Mouse (Mus musculus) CH12.LX (cell line): ENCODE measurements around the gene C1d. TPM values are rescaled to one million over a fixed set of nuclear protein-coding genes. Genes with fewer than 3 reads are reported as not detected.
A peak's percentile ranks its signal among the peaks of the same experiment; 100 is the strongest.

Source experiments
- DNase-seq: peaks from one replicate; pipeline ENCODE4 v3.0.0-alpha.2; 2013; ENCODE audit errors: extremely low read depth
- H3K27ac ChIP-seq: 2 replicates; pipeline ENCODE4 v1.5.1; 2012; ENCODE audit warnings: low read depth, mild to moderate bottlenecking, control low read depth, moderate library complexity; ENCODE audit not compliant: insufficient read depth
- H3K27me3 ChIP-seq: replicated peaks from 2 replicates; pipeline ENCODE3; 2012; ENCODE audit warnings: inconsistent platforms
- H3K36me3 ChIP-seq, 2 experiments: replicated peaks in 1 of 2; 2 replicates each; pipeline versions ENCODE3 to v1.6.1; 2012; ENCODE audit warnings: inconsistent platforms in 1 of 2, low read length in 1 of 2, mild to moderate bottlenecking in 1 of 2, mixed read lengths in 1 of 2, moderate library complexity in 1 of 2; ENCODE audit not compliant: control insufficient read depth in 1 of 2, insufficient read depth in 1 of 2
- H3K4me1 ChIP-seq, 2 experiments: 2 replicates each; pipeline ENCODE4 v1.6.1; 2012; ENCODE audit warnings: inconsistent platforms in 1 of 2, moderate library complexity in 1 of 2; ENCODE audit not compliant: insufficient read depth in 2 of 2, control insufficient read depth in 1 of 2
- H3K4me2 ChIP-seq: 2 replicates; pipeline ENCODE4 v1.6.1; 2012; ENCODE audit warnings: low read depth, mild to moderate bottlenecking, control low read depth; ENCODE audit not compliant: poor library complexity, insufficient read depth, severe bottlenecking
- H3K4me3 ChIP-seq, 3 experiments: fragments of 150-350 bp in 1 of 3; sonication (generic) in 1 of 3; replicated peaks in 1 of 3; 2 replicates each; pipeline versions ENCODE3 to v1.5.1; 2011 to 2012; ENCODE audit warnings: low read depth in 2 of 3, low read length in 2 of 3, mild to moderate bottlenecking in 2 of 3, moderate library complexity in 2 of 3, control low read depth in 1 of 3, improper control_type of control experiment in 1 of 3, inconsistent platforms in 1 of 3, mixed read lengths in 1 of 3; ENCODE audit not compliant: poor library complexity in 1 of 3
- H3K79me2 ChIP-seq: replicated peaks from 2 replicates; pipeline ENCODE4 v1.6.1; 2012; ENCODE audit warnings: mild to moderate bottlenecking, moderate library complexity; ENCODE audit not compliant: control insufficient read depth, poor library complexity, insufficient read depth, severe bottlenecking; ENCODE audit errors: extremely low read depth
- H3K9ac ChIP-seq: 2 replicates; pipeline ENCODE4 v1.6.1; 2012; ENCODE audit warnings: low read depth, mild to moderate bottlenecking, control low read depth, moderate library complexity; ENCODE audit not compliant: insufficient read depth
- H3K9me3 ChIP-seq: replicated peaks from 2 replicates; pipeline ENCODE3; 2012; ENCODE audit warnings: low read length, inconsistent platforms, mixed read lengths
- BHLHE40 ChIP-seq: IDR thresholded peaks from 2 replicates; pipeline ENCODE4 v1.6.1; 2011; ENCODE audit warnings: mild to moderate bottlenecking, low read depth, low read length, improper control_type of control experiment
- CHD2 ChIP-seq: IDR thresholded peaks from 2 replicates; pipeline ENCODE4 v1.6.1; 2011; ENCODE audit warnings: low read length, improper control_type of control experiment
- CTCF ChIP-seq, 2 experiments: IDR thresholded peaks in 1 of 2; conservative IDR thresholded peaks in 1 of 2; 2 replicates each; pipeline ENCODE4 v1.5.1; 2011 to 2012; ENCODE audit warnings: low read depth in 2 of 2, low read length in 2 of 2, improper control_type of control experiment in 1 of 2, inconsistent platforms in 1 of 2, mild to moderate bottlenecking in 1 of 2, moderate library complexity in 1 of 2
- E2F4 ChIP-seq: IDR thresholded peaks from 2 replicates; pipeline ENCODE4 v1.6.1; 2011; ENCODE audit warnings: low read depth, low read length, improper control_type of control experiment; ENCODE audit not compliant: insufficient replicate concordance
- ELF1 ChIP-seq: IDR thresholded peaks from 2 replicates; pipeline ENCODE4 v1.6.1; 2014; ENCODE audit warnings: low read depth, mild to moderate bottlenecking, inconsistent platforms, low read length, improper control_type of control experiment
- EP300 ChIP-seq: IDR thresholded peaks from 2 replicates; pipeline ENCODE4 v1.6.1; 2011; ENCODE audit warnings: low read length, improper control_type of control experiment
- ETS1 ChIP-seq: conservative IDR thresholded peaks from 2 replicates; pipeline ENCODE4 v1.6.1; 2012; ENCODE audit warnings: low read depth, mild to moderate bottlenecking, inconsistent platforms, low read length, improper control_type of control experiment, moderate library complexity
- GABPA ChIP-seq: IDR thresholded peaks from 2 replicates; pipeline ENCODE4 v1.6.1; 2012; ENCODE audit warnings: low read depth, low read length, improper control_type of control experiment, inconsistent platforms; ENCODE audit not compliant: insufficient replicate concordance
- HCFC1 ChIP-seq: IDR thresholded peaks from 2 replicates; pipeline ENCODE4 v1.6.1; 2012; ENCODE audit warnings: low read depth, mild to moderate bottlenecking, inconsistent platforms, low read length, improper control_type of control experiment
- IRF4 ChIP-seq: IDR thresholded peaks from 2 replicates; pipeline ENCODE4 v1.6.1; 2014; ENCODE audit warnings: low read depth, mild to moderate bottlenecking, inconsistent platforms, low read length, improper control_type of control experiment
- JUND ChIP-seq: conservative IDR thresholded peaks from 2 replicates; pipeline ENCODE4 v1.6.1; 2011; ENCODE audit warnings: low read depth, low read length, improper control_type of control experiment
- KAT2A ChIP-seq: IDR thresholded peaks from 2 replicates; pipeline ENCODE4 v1.6.1; 2012; ENCODE audit warnings: low read length, improper control_type of control experiment, inconsistent platforms; ENCODE audit not compliant: insufficient replicate concordance
- MAFK ChIP-seq: IDR thresholded peaks from 2 replicates; pipeline ENCODE4 v1.6.1; 2011; ENCODE audit warnings: low read length, improper control_type of control experiment; ENCODE audit not compliant: insufficient replicate concordance
- MAZ ChIP-seq: IDR thresholded peaks from 2 replicates; pipeline ENCODE4 v1.6.1; 2012; ENCODE audit warnings: low read depth, mild to moderate bottlenecking, inconsistent platforms, low read length, improper control_type of control experiment, moderate library complexity
- MEF2A ChIP-seq: IDR thresholded peaks from 2 replicates; pipeline ENCODE4 v1.6.1; 2014; ENCODE audit warnings: low read depth, mild to moderate bottlenecking, inconsistent platforms, low read length, improper control_type of control experiment, borderline replicate concordance
- MYC ChIP-seq: IDR thresholded peaks from 2 replicates; pipeline ENCODE4 v1.6.1; 2011; ENCODE audit warnings: low read depth, mild to moderate bottlenecking, improper control_type of control experiment, low read length
- NELFE ChIP-seq: IDR thresholded peaks from 2 replicates; pipeline ENCODE4 v1.6.1; 2011; ENCODE audit warnings: low read depth, low read length, improper control_type of control experiment
- NRF1 ChIP-seq: IDR thresholded peaks from 2 replicates; pipeline ENCODE4 v1.6.1; 2014; ENCODE audit warnings: low read depth, mild to moderate bottlenecking, inconsistent platforms, low read length, improper control_type of control experiment, moderate library complexity
- POLR2A ChIP-seq: IDR thresholded peaks from 2 replicates; pipeline ENCODE4 v1.6.1; 2011; ENCODE audit warnings: low read depth, mild to moderate bottlenecking, improper control_type of control experiment, low read length
- POLR2AphosphoS2 ChIP-seq: IDR thresholded peaks from 2 replicates; pipeline ENCODE4 v1.6.1; 2011; ENCODE audit warnings: low read depth, low read length, improper control_type of control experiment
- RAD21 ChIP-seq: IDR thresholded peaks from 2 replicates; pipeline ENCODE4 v1.6.1; 2011; ENCODE audit warnings: low read depth, mild to moderate bottlenecking, low read length, improper control_type of control experiment, moderate library complexity
- RCOR1 ChIP-seq: conservative IDR thresholded peaks from 2 replicates; pipeline ENCODE4 v1.6.1; 2012; ENCODE audit warnings: low read depth, mild to moderate bottlenecking, inconsistent platforms, low read length, improper control_type of control experiment
- SIN3A ChIP-seq: IDR thresholded peaks from 2 replicates; pipeline ENCODE4 v1.6.1; 2012; ENCODE audit warnings: low read length, improper control_type of control experiment, inconsistent platforms
- ZC3H11A ChIP-seq: IDR thresholded peaks from 2 replicates; pipeline ENCODE4 v1.6.1; 2012; ENCODE audit warnings: low read depth, mild to moderate bottlenecking, inconsistent platforms, low read length, improper control_type of control experiment
- ZMIZ1 ChIP-seq: IDR thresholded peaks from 2 replicates; pipeline ENCODE4 v1.6.1; 2012; ENCODE audit warnings: low read depth, mild to moderate bottlenecking, inconsistent platforms, low read length, improper control_type of control experiment
- dilution Hi-C: fragments of 300-500 bp; cut with MboI; formaldehyde crosslinking; loops from 2 replicates; pipeline ENCODE4 v1.14.3; 2020; ENCODE audit warnings: low sequenced_read_pairs; ENCODE audit not compliant: extremely low pct_unique_long_range_greater_than_20kb, extremely low pct_ligation_motif_present
- in situ Hi-C: fragments of 300-500 bp; cut with MboI; formaldehyde crosslinking; loops from 3 replicates; pipeline ENCODE4 v1.14.3; 2019; ENCODE audit warnings: low sequenced_read_pairs, low pct_ligation_motif_present, low pct_unique_long_range_greater_than_20kb, mixed read lengths
- polyA plus RNA-seq: library from polyadenylated mRNA; unstranded; fragments of >175 nt; gene quantifications from 2 replicates; pipeline ENCODE4 v1.2.1, GENCODE M21; 2012; ENCODE audit warnings: low read depth; ENCODE audit not compliant: insufficient read length
- total RNA-seq, 2 experiments: library from RNA; depleted of rRNA; stranded (reverse); fragments of 300-350 nt in 1 of 2; fragments of >200 nt in 1 of 2; gene quantifications; 2 replicates each; pipeline ENCODE4 v1.2.3; 2012 to 2014

The C1d gene
- total and polyA plus RNA-seq, 3 experiments: 71.8 to 117 (median 88.9) TPM

DNA sequence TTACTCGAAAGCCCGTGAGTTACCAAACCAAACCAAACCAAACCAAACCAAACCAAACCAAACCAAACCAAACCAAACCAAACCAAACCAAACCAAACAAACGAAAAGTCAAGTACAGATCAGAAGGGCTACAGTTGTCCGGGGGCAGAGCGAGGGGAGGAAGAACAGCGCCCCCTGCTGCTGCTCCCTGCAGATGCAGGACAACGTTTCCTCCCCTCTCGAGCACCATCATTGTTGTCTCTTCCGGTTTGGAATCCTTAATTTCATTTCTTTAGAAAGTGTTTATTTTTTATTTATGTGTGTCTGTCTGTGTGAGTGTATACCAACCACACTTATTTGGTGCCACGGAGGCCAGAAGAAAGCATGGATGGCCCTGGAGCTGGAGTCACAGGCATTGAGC lies 26.7 kb downstream of the C1d start (continued):
- TF ChIP-seq BHLHE40: no peak
- no peak for TF ChIP-seq ETS1
- TF ChIP-seq NELFE: no peak
- TF ChIP-seq CHD2: no peak
- no peak for TF ChIP-seq IRF4
- TF ChIP-seq JUND: no peak
- no peak for TF ChIP-seq E2F4
- TF ChIP-seq HCFC1: no peak
- peak; percentile 39 for TF ChIP-seq RAD21
- TF ChIP-seq ZC3H11A: no peak
- TF ChIP-seq CTCF (conservative IDR thresholded peaks at IDR 0.05 in 1 of 2, IDR thresholded peaks at IDR 0.05 in 1 of 2; ENCODE audit: low read depth in 2 of 2, low read length in 2 of 2): peak; percentile 69 to 81
- TF ChIP-seq SIN3A: no peak
- TF ChIP-seq RCOR1: no peak

DNA sequence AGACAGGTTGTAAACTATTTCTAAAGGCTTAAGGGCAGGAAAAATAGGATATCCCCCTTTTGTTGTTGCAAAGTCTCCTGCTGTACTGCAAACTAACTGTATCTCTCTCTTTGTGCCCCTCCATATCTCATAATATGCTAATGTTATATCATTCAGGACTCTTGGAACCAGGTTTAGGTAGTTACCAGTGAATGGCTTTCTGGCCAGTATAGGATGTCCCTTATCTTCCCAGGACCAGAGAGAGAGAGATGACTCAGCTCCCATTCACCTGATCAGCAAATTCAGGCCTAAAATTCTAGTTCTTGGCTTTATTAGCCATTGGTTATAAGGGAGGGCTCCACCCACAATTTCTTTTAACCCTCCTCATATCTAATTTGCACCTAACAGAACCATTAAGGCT lies 31.5 kb downstream of the C1d start:
- no peak for DNase-seq
- Histone ChIP-seq H3K79me2 (no peaks in the 10 kb centered on the region), H3K9me3 (no peaks in the 10 kb centered on the region), H3K4me2 (no peak overlapping the region), H3K36me3 (no peaks in the 10 kb centered on the region), H3K4me1 (no peaks in the 10 kb centered on the region), H3K27ac (no peak overlapping the region), H3K9ac (no peak overlapping the region), H3K4me3 (no peak overlapping the region), H3K27me3 (no peaks in the 10 kb centered on the region)
- TF ChIP-seq ZMIZ1 (no peak), IRF4 (no peak), MAZ (no peak), ZC3H11A (no peak), MYC (no peak), EP300 (no peak)
- in situ Hi-C loops (no loop called here), dilution Hi-C loops (no loop called here)

DNA sequence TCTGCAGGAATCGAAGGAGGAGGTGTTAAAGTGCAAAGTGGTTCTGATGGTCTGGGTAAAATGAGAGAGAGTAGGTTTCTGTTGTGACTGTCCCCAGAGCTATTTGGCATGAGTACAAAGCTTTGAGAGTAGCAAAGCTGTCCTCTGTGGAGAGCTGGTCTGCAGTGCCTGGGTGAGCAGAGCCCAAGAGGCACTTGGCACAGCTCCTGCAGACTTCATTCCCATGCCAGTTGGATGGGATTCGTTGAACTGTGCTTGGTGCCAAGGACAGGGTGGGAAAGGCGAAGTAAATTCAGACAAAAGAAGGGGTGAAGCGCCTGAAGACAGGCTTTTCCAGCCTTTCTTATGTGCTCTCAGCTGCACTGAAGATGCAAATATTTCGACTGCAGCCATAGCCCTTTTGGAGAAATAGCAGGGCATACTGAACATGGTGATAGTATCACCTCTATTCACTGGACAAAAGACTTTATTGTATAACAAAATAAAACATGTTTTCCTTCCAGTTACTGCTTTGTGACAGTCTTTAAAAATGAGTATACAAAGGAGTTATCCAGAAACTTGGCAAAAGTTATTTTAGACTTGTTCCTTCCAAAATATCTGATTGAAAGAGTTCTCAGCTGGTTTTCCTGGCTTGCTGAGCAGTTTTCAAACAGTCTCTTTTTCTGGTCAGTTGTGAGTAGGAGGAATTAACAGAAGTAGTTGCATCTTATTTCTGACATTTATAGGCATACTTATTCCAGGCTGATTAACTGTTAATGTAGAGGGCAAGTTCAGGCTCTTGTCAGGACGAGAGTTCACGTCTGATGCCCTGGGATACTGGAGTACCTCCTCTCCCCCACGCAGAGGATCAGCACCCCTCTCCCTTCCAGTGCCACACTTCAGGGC lies 48.9 kb downstream of the C1d start:
- H3K9ac ChIP-seq: no peak overlapping the region
- DNase-seq: no peak
- no peaks in the 10 kb centered on the region for H3K36me3 ChIP-seq
- H3K9me3 ChIP-seq: no peaks in the 10 kb centered on the region
- peaks cover 0 to 2% of the 10 kb centered on the region in 2 experiments; a peak in 1 of 4 replicates for H3K4me1 ChIP-seq
- TF ChIP-seq GABPA: no peak
- no peak for TF ChIP-seq NRF1
- TF ChIP-seq POLR2AphosphoS2: no peak
- TF ChIP-seq MEF2A: no peak
- no peak for TF ChIP-seq ELF1
- no peak for TF ChIP-seq POLR2A
- TF ChIP-seq MAFK: no peak
- no peak for TF ChIP-seq RCOR1
- no peak for TF ChIP-seq CTCF (conservative IDR thresholded peaks at IDR 0.05 in 1 of 2, IDR thresholded peaks at IDR 0.05 in 1 of 2; ENCODE audit: low read depth in 2 of 2, low read length in 2 of 2)
- no peak for TF ChIP-seq SIN3A
- TF ChIP-seq JUND: no peak
- no peak for TF ChIP-seq ZMIZ1
- no peak for TF ChIP-seq KAT2A
- no peaks in the 10 kb centered on the region for H3K79me2 ChIP-seq
- dilution Hi-C loops: no loop called here
- H3K4me2 ChIP-seq: no peak overlapping the region
- no peaks in the 10 kb centered on the region for H3K27me3 ChIP-seq
- in situ Hi-C loops: no loop called here
- H3K4me3 ChIP-seq: no peak overlapping the region
- H3K27ac ChIP-seq: no peak overlapping the region
